Mouse (Mus musculus): ENCODE data around the gene Cdx2. TPM values are rescaled to one million over a fixed set of nuclear protein-coding genes. Genes with fewer than 3 reads are reported as not detected.

Cdx2 gene
- total and polyA plus RNA-seq, 3 experiments: not detected

GRCm38 (mm10) chr5:147315432-147316075, 8.5 kb upstream of the Cdx2 start:
- in situ Hi-C loops (cut with MboI; ENCODE audit: low pct_ligation_motif_present, low pct_unique_long_range_greater_than_20kb, low sequenced_read_pairs) (loop anchor here (5.0 to 25.0 kb wide), 2 partner anchors 403 to 628 kb away; no protein-coding TSS in a partner anchor), dilution Hi-C loops (cut with MboI; ENCODE audit: extremely low pct_ligation_motif_present, extremely low pct_unique_long_range_greater_than_20kb, low sequenced_read_pairs) (no loop called here)
- no peaks in the 10 kb centered on the region for H3K36me3 ChIP-seq (replicated peaks in 1 of 2; ENCODE audit: control insufficient read depth in 1 of 2, insufficient read depth in 1 of 2, low read length in 1 of 2)
- H3K4me1 ChIP-seq (ENCODE audit: control insufficient read depth in 1 of 2, insufficient read depth in 2 of 2): peaks cover 0 to 3% of the 10 kb centered on the region in 2 experiments; a peak in 1 of 4 replicates
- H3K27me3 ChIP-seq (replicated peaks): peaks cover 43% of the 10 kb centered on the region
- H3K9ac ChIP-seq (ENCODE audit: insufficient read depth, low read depth): no peak overlapping the region
- H3K4me2 ChIP-seq (ENCODE audit: insufficient read depth, low read depth, poor library complexity, severe bottlenecking): no peak overlapping the region
- H3K4me3 ChIP-seq (replicated peaks in 1 of 3; ENCODE audit: low read depth in 2 of 3, low read length in 2 of 3, poor library complexity in 1 of 3): no peak overlapping the region
- H3K27ac ChIP-seq (ENCODE audit: insufficient read depth, low read depth): peak overlapping the region; percentile 11; the same call in 1 of the 2 replicates
- TF ChIP-seq MYC (IDR thresholded peaks at IDR 0.05; ENCODE audit: low read depth, low read length): no peak
- no peak for TF ChIP-seq MEF2A (IDR thresholded peaks at IDR 0.05; ENCODE audit: borderline replicate concordance, low read depth, low read length)
- no peak for TF ChIP-seq MAX (IDR thresholded peaks at IDR 0.05; ENCODE audit: low read length)
- H3K79me2 ChIP-seq (replicated peaks; ENCODE audit: control insufficient read depth, extremely low read depth, insufficient read depth, poor library complexity, severe bottlenecking): no peaks in the 10 kb centered on the region
- DNase-seq (ENCODE audit: extremely low read depth): no peak
- no peaks in the 10 kb centered on the region for H3K9me3 ChIP-seq (replicated peaks; ENCODE audit: low read length)

GRCm38 (mm10) chr5:147314646-147315431, 7.8 kb upstream of the Cdx2 start:
- H3K9me3 ChIP-seq (replicated peaks; ENCODE audit: low read length): no peaks in the 10 kb centered on the region
- dilution Hi-C loops (cut with MboI; ENCODE audit: extremely low pct_ligation_motif_present, extremely low pct_unique_long_range_greater_than_20kb, low sequenced_read_pairs): no loop called here
- peaks cover 0 to 3% of the 10 kb centered on the region in 2 experiments; a peak in 1 of 4 replicates for H3K4me1 ChIP-seq (ENCODE audit: control insufficient read depth in 1 of 2, insufficient read depth in 2 of 2)
- H3K36me3 ChIP-seq (replicated peaks in 1 of 2; ENCODE audit: control insufficient read depth in 1 of 2, insufficient read depth in 1 of 2, low read length in 1 of 2): no peaks in the 10 kb centered on the region
- in situ Hi-C loops (cut with MboI; ENCODE audit: low pct_ligation_motif_present, low pct_unique_long_range_greater_than_20kb, low sequenced_read_pairs): loop anchor here (5.0 to 25.0 kb wide), 2 partner anchors 403 to 628 kb away; no protein-coding TSS in a partner anchor
- H3K4me3 ChIP-seq (replicated peaks in 1 of 3; ENCODE audit: low read depth in 2 of 3, low read length in 2 of 3, poor library complexity in 1 of 3): no peak overlapping the region
- H3K79me2 ChIP-seq (replicated peaks; ENCODE audit: control insufficient read depth, extremely low read depth, insufficient read depth, poor library complexity, severe bottlenecking): no peaks in the 10 kb centered on the region
- H3K4me2 ChIP-seq (ENCODE audit: insufficient read depth, low read depth, poor library complexity, severe bottlenecking): no peak overlapping the region
- H3K27me3 ChIP-seq (replicated peaks): peaks cover 50% of the 10 kb centered on the region
- peak overlapping the region; percentile 11; the same call in 1 of the 2 replicates for H3K27ac ChIP-seq (ENCODE audit: insufficient read depth, low read depth)
- no peak overlapping the region for H3K9ac ChIP-seq (ENCODE audit: insufficient read depth, low read depth)
- no peak for TF ChIP-seq MAFK (IDR thresholded peaks at IDR 0.05; ENCODE audit: insufficient replicate concordance, low read length)
- TF ChIP-seq RCOR1 (conservative IDR thresholded peaks at IDR 0.05; ENCODE audit: low read depth, low read length): no peak
- no peak for TF ChIP-seq USF2 (conservative IDR thresholded peaks at IDR 0.05; ENCODE audit: low read depth, low read length)
- no peak for TF ChIP-seq BHLHE40 (IDR thresholded peaks at IDR 0.05; ENCODE audit: low read depth, low read length)
- TF ChIP-seq ZNF384 (IDR thresholded peaks at IDR 0.05; ENCODE audit: low read depth, low read length): no peak
- no peak for TF ChIP-seq NELFE (IDR thresholded peaks at IDR 0.05; ENCODE audit: low read depth, low read length)
- no peak for TF ChIP-seq TBP (conservative IDR thresholded peaks at IDR 0.05; ENCODE audit: low read depth, low read length)
- no peak for TF ChIP-seq MAX (IDR thresholded peaks at IDR 0.05; ENCODE audit: low read length)
- TF ChIP-seq SIN3A (IDR thresholded peaks at IDR 0.05; ENCODE audit: low read length): no peak
- no peak for TF ChIP-seq POLR2AphosphoS2 (IDR thresholded peaks at IDR 0.05; ENCODE audit: low read depth, low read length)
- no peak for TF ChIP-seq CTCF (conservative IDR thresholded peaks at IDR 0.05 in 1 of 2, IDR thresholded peaks at IDR 0.05 in 1 of 2; ENCODE audit: low read depth in 2 of 2, low read length in 2 of 2)
- TF ChIP-seq PAX5 (IDR thresholded peaks at IDR 0.05; ENCODE audit: low read length): no peak
- no peak for TF ChIP-seq MEF2A (IDR thresholded peaks at IDR 0.05; ENCODE audit: borderline replicate concordance, low read depth, low read length)
- no peak for TF ChIP-seq ZKSCAN1 (IDR thresholded peaks at IDR 0.05; ENCODE audit: borderline replicate concordance, low read depth, low read length)
- TF ChIP-seq CHD1 (IDR thresholded peaks at IDR 0.05; ENCODE audit: low read depth, low read length): no peak
- TF ChIP-seq SMC3 (IDR thresholded peaks at IDR 0.05; ENCODE audit: low read depth, low read length): no peak
- TF ChIP-seq GABPA (IDR thresholded peaks at IDR 0.05; ENCODE audit: insufficient replicate concordance, low read depth, low read length): no peak
- TF ChIP-seq UBTF (IDR thresholded peaks at IDR 0.05; ENCODE audit: low read depth, low read length): no peak
- DNase-seq (ENCODE audit: extremely low read depth): no peak
